14 mouse cellular contexts compared by ENCODE assay signal in the genomic region with DNA sequence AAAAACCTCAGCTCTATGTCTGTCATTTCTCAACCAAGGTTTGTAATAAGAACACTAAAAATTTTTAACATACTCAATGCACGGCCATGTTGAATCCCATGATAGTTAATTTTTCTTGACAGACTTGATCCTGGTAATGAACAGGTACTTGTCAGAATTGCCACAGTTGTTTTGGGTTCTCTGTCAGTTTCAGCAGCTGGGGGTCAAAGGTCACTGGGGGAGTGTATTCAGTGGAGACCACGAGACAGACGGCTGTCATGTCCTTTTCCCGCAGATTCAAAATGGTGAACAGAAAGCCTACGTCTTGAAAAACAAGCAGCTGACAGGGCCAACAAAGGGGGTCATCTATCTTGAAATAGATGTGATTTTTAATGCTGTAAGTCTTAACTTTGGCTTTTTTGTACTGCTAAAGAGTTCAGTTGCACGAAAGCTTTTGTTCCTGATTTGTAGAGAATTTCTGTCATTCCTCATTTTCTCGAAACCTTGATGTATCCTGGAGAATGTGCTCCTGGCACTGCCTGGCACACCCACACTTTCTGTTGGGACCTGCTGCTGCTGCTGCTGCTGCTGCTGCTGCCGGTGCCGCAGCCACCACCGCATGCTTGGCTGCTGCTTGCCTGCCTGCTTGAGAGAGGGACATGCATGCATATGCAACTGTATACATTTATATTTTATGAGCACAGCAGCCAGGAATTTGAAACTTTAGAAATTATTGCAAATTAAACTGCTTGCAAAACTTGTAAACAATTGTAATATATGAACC.
DNase-seq lines count a peak whose midpoint lies in the region; ATAC-seq lines count a peak whose summit lies in the region.
"Had no signal": no experiment of that assay in that cellular context is flagged by ENCODE, and none has a peak within 500 bp of the region (broad histone marks: within the 10 kb centered on the region; RNA-seq: fewer than 3 reads in every experiment).

No protein-coding gene starts in this region.

- 33% methylated on average over 10 of the region's 10 CpGs for WGBS in embryonic facial prominence, embryonic 10.5 days
- WGBS in hindbrain, embryonic 13.5 days = 15% methylated on average over 10 of the region's 10 CpGs
- 33% methylated on average over 10 of the region's 10 CpGs for WGBS in midbrain, embryonic 16.5 days

- DNase-seq in brain, adult 2 months (ENCODE audit: low read depth, low spot score) = peak; percentile 36
- peak; percentile 61 for DNase-seq in embryonic facial prominence, embryonic 10.5 days (ENCODE audit: low spot score)
- DNase-seq in thymus, postnatal 10 days (ENCODE audit: low spot score in 2 of 2) = no peak
- no peak for DNase-seq in spleen, postnatal 14 days (ENCODE audit: low spot score in 2 of 2)
- DNase-seq in left cerebral cortex, postnatal 36 days (ENCODE audit: low spot score in 2 of 2) = no peak
- DNase-seq: cerebellum, postnatal 25 days; kidney, adult 8-10 months; layer of hippocampus, adult 9-11 months; right cerebral cortex, postnatal 14 days; thymus, postnatal 14 days had no signal

- ATAC-seq in hindbrain, embryonic 13.5 days (ENCODE audit: low FRiP score) = peak; percentile 54; the same call in 1 of the 2 replicates
- no peak for ATAC-seq in midbrain, embryonic 16.5 days
- ATAC-seq: CD4-positive, CD25-positive, alpha-beta regulatory T cell, adult 4 months had no signal

- no peaks in the 10 kb centered on the region for H3K36me3 ChIP-seq in embryonic facial prominence, embryonic 10.5 days (replicated peaks)
- no peaks in the 10 kb centered on the region for H3K36me3 ChIP-seq in hindbrain, embryonic 13.5 days
- no peaks in the 10 kb centered on the region for H3K36me3 ChIP-seq in midbrain, embryonic 16.5 days (ENCODE audit: control insufficient read depth, insufficient read depth, low read length)

- 0 out of 2 replicates have a peak overlapping the region, but pooled peaks have one; percentile 13 for H3K4me2 ChIP-seq in hindbrain, embryonic 13.5 days
- 0 out of 2 replicates have a peak overlapping the region, but pooled peaks have one; percentile 21 for H3K4me2 ChIP-seq in midbrain, embryonic 16.5 days (ENCODE audit: low read length)

- no peaks in the 10 kb centered on the region for H3K9me3 ChIP-seq in embryonic facial prominence, embryonic 10.5 days
- no peaks in the 10 kb centered on the region for H3K9me3 ChIP-seq in hindbrain, embryonic 13.5 days
- no peaks in the 10 kb centered on the region for H3K9me3 ChIP-seq in midbrain, embryonic 16.5 days (replicated peaks; ENCODE audit: control insufficient read depth, low read length, poor library complexity, severe bottlenecking)

- H3K9ac ChIP-seq in hindbrain, embryonic 13.5 days = no peak overlapping the region
- H3K9ac ChIP-seq in midbrain, embryonic 16.5 days (ENCODE audit: low read depth, low read length) = no peak overlapping the region

- H3K4me1 ChIP-seq in embryonic facial prominence, embryonic 10.5 days = peaks cover 20% of the 10 kb centered on the region
- peaks cover 6% of the 10 kb centered on the region for H3K4me1 ChIP-seq in hindbrain, embryonic 13.5 days (replicated peaks)
- no peaks in the 10 kb centered on the region for H3K4me1 ChIP-seq in midbrain, embryonic 16.5 days (ENCODE audit: control insufficient read depth, insufficient read depth, low read length)

- peak overlapping the region; percentile 72 for H3K27ac ChIP-seq in embryonic facial prominence, embryonic 10.5 days (replicated peaks)
- no peak overlapping the region for H3K27ac ChIP-seq in hindbrain, embryonic 13.5 days
- H3K27ac ChIP-seq in midbrain, embryonic 16.5 days (ENCODE audit: low read length) = no peak overlapping the region
- H3K27ac ChIP-seq: macrophage had no signal

- intact Hi-C loops in left cerebral cortex, postnatal 36 days (cut with DNase I) = no loop called here

- H3K4me3 ChIP-seq in embryonic facial prominence, embryonic 10.5 days = no peak overlapping the region
- no peak overlapping the region for H3K4me3 ChIP-seq in hindbrain, embryonic 13.5 days
- H3K4me3 ChIP-seq in midbrain, embryonic 16.5 days (ENCODE audit: low read depth, low read length) = no peak overlapping the region

- H3K27me3 ChIP-seq in embryonic facial prominence, embryonic 10.5 days (replicated peaks; ENCODE audit: low read depth, poor library complexity, severe bottlenecking) = no peaks in the 10 kb centered on the region; the same call in 1 of the 2 replicates
- H3K27me3 ChIP-seq in hindbrain, embryonic 13.5 days = no peaks in the 10 kb centered on the region
- no peaks in the 10 kb centered on the region for H3K27me3 ChIP-seq in midbrain, embryonic 16.5 days (ENCODE audit: control insufficient read depth, insufficient read depth, low read depth, low read length)

Comparison
In these comparisons a context has a peak if more than half of its experiments do, and no peak if none do; other contexts are left out.
1. DNase-seq: peak in brain, adult 2 months (single experiment) and embryonic facial prominence, embryonic 10.5 days (single experiment); none in thymus, postnatal 10 days (0 of 2), spleen, postnatal 14 days (0 of 2) and left cerebral cortex, postnatal 36 days (0 of 2).